Mouse (Mus musculus): ENCODE measurements around the gene Cant1. TPM values are rescaled to one million over a fixed set of nuclear protein-coding genes. Genes with fewer than 3 reads are reported as not detected.

Gene Cant1
- polyA plus RNA-seq (2017; shearing (Covaris generic)): 43.7 TPM

DNA sequence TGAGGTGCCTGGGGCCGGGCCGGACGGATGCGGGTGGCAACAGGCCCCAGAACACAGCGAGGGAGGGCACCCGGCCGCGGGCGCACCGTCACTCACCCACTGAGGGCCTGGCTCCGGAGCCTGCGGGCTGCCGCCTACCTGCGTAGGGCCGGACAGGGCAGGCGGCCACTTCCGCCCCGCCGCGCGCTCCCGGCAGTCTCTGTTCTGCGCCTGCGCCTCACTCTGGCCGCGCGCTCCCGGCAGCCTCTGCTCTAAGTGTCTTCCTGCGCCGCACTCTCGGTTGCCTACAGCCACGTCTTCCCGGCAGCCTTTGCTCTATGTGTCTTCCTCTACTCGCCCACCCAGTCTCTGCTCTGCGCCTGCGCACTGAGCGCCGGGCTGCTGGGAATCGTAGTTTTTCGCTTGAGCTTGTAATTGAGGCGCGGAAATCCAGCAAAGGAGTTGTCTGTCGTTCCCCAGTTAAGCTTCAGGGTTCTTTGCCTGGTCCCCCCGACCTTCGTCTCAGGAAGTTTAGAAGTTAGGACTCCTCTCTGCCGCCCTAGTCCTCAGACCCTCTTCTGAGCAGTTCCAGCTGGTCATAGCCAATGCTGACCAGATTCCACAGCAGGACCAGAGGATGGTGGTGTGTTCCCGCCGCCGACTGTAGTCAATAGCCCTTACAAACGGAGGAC, at the start of gene Cant1:
Gene Cant1 (minus strand): TSS at position 253 of the 671 bp plus-strand sequence.

DNA sequence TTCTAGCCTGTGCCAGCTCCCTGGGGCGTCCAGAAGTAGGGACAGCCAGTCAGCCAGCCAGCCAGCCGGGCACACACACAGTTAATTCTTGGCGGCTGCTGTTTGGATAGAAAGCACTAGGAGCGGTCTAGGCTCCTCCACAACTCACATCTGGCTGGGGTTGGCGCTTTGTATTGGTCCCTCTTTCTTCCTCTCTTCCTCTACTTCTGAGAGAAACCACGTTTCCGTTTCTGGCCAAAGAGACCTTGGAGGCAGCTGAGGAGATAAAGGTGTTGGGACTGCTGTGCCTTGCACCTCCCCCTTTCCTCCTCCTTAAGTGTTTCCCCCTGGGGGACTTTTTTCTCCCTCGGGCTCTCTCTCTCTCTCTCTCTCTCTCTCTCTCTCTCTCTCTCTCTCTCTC, 9.1 kb upstream of the Cant1 start, which contains the start of gene C1qtnf1:
Gene C1qtnf1 (plus strand): TSS at position 218 of the 400 bp plus-strand sequence.

GRCm38 (mm10) chr11:118401760-118402280, 17.1 kb downstream of the Cant1 start, which contains the start of gene Lgals3bp:
Gene Lgals3bp (minus strand): TSS chr11:118402092.

Other genes with a start within 250 kb of the Cant1 start
- gene Cyth1, start 170.5 kb downstream of the Cant1 start, polyA plus RNA-seq (2017; shearing (Covaris generic)): 314 TPM
- 31.6 TPM for gene Usp36, start 128.8 kb downstream of the Cant1 start, polyA plus RNA-seq (2017; shearing (Covaris generic))
- 0.12 TPM for gene Cep295nl, start 76.6 kb downstream of the Cant1 start, polyA plus RNA-seq (2017; shearing (Covaris generic))
- 80.2 TPM for gene Timp2, start 63.3 kb downstream of the Cant1 start, polyA plus RNA-seq (2017; shearing (Covaris generic))
- gene Lgals3bp, start 17.0 kb downstream of the Cant1 start, polyA plus RNA-seq (2017; shearing (Covaris generic)): 133 TPM
- not detected for gene C1qtnf1, start 9.1 kb upstream of the Cant1 start, polyA plus RNA-seq (2017; shearing (Covaris generic))
- 14.2 TPM for gene Engase, start 57.7 kb upstream of the Cant1 start, polyA plus RNA-seq (2017; shearing (Covaris generic))